Mouse (Mus musculus): Measurements from ENCODE around the gene Plekhh2. TPM values are rescaled to one million over a fixed set of nuclear protein-coding genes. Genes with fewer than 3 reads are reported as not detected.

Plekhh2 gene
- polyA plus RNA-seq, 1 experiment from 2014 or later, result 3.2 TPM

- Histone ChIP-seq H3K27ac (no peak overlapping the region), H3K9ac (no peak overlapping the region), H3K4me3 (no peak overlapping the region), H3K4me1 (peaks cover 7% of the 10 kb centered on the region; the same call in 1 of the 2 replicates), H3K36me3 (no peaks in the 10 kb centered on the region), H3K27me3 (replicated peaks) (no peaks in the 10 kb centered on the region), H3K9me3 (no peaks in the 10 kb centered on the region), H3K4me2 (replicated peaks) (no peak overlapping the region)
- ATAC-seq (ENCODE audit: low FRiP score, low read depth), result no peak
- 92% methylated on average over 9 of the region's 9 CpGs for WGBS
Measured at GRCm38 (mm10) chr17:84642324-84642723, 130.6 kb downstream of the Plekhh2 start.

DNA sequence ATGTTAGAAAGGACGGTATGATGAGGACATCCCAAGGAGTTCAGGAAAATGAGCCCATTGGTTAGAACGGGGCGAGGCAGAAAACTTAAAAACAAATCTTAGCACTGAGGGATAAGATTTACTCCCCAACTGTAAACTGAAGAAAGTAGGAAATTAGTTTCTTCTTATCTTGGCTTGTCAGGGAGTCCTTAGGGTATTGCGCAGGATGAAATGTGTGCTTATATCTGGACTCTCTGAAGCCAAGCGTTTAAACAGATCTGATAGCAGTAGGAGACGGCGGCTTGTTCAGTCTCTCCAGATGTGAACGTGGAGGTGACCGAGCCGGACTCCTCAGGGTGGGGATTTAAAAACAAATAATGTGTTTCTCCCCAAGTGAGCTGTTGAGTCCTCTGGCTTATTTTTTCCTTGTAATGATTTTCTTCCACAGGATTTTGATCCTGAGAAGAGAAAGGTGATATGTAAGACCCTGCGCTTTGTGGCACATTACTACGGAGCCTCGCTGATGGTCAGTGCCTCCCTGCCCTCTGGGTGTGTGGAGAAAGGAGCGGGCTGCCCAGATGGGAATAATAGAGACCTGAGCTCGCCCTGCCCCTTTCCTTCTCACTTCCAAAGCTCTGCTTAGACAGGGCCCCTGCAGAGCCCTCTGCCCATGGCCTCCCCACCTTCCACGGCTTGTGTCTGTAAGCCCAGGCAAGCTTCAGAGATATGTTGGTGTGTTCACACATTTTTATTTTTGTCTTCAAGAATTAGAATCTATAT, 132.8 kb downstream of the Plekhh2 start:
- H3K9ac ChIP-seq, result no peak overlapping the region
- no peaks in the 10 kb centered on the region for H3K9me3 ChIP-seq
- H3K4me2 ChIP-seq (replicated peaks), result no peak overlapping the region
- no peaks in the 10 kb centered on the region for H3K27me3 ChIP-seq (replicated peaks)
- no peak overlapping the region for H3K4me3 ChIP-seq
- H3K4me1 ChIP-seq, result peaks cover 7% of the 10 kb centered on the region; the same call in 1 of the 2 replicates
- no peak for ATAC-seq (ENCODE audit: low FRiP score, low read depth)
- H3K27ac ChIP-seq, result no peak overlapping the region
- no peaks in the 10 kb centered on the region for H3K36me3 ChIP-seq
- WGBS, result 65% methylated on average over 16 of the region's 16 CpGs

DNA sequence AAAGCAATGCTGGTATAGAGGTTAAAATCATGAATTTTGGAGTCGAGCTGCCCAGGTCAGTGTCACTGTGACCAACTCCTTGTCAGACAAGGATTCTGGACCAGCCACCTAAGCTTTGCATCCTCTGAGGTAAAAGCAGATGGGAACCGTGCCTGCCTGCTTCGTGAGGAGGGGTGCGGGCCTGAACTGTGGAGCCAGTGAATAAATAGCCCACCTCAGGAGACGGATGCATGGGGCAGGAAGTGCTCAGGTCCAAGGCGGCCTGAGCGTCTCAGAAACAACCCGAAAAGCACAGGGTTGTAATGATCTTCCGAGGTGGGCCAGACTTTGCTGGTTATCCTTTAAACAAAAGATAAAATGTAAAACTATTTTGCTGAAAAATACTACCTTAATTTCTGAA, 133.4 kb downstream of the Plekhh2 start:
- Histone ChIP-seq H3K4me2 (replicated peaks) (no peak overlapping the region), H3K9ac (no peak overlapping the region), H3K27ac (no peak overlapping the region), H3K4me1 (peaks cover 7% of the 10 kb centered on the region; the same call in 1 of the 2 replicates), H3K36me3 (no peaks in the 10 kb centered on the region), H3K27me3 (replicated peaks) (no peaks in the 10 kb centered on the region), H3K4me3 (no peak overlapping the region), H3K9me3 (no peaks in the 10 kb centered on the region)
- 39% methylated on average over 9 of the region's 9 CpGs for WGBS
- no peak for ATAC-seq (ENCODE audit: low FRiP score, low read depth)

GRCm38 (mm10) chr17:84645894-84646293, 134.2 kb downstream of the Plekhh2 start:
- no peak overlapping the region for H3K27ac ChIP-seq
- WGBS, result 32% methylated on average over 5 of the region's 7 CpGs
- no peaks in the 10 kb centered on the region for H3K36me3 ChIP-seq
- no peaks in the 10 kb centered on the region for H3K9me3 ChIP-seq
- no peak overlapping the region for H3K9ac ChIP-seq
- no peak for ATAC-seq (ENCODE audit: low FRiP score, low read depth)
- no peaks in the 10 kb centered on the region for H3K27me3 ChIP-seq (replicated peaks)
- no peak overlapping the region for H3K4me3 ChIP-seq
- H3K4me2 ChIP-seq (replicated peaks), result no peak overlapping the region
- peaks cover 7% of the 10 kb centered on the region; the same call in 1 of the 2 replicates for H3K4me1 ChIP-seq

DNA sequence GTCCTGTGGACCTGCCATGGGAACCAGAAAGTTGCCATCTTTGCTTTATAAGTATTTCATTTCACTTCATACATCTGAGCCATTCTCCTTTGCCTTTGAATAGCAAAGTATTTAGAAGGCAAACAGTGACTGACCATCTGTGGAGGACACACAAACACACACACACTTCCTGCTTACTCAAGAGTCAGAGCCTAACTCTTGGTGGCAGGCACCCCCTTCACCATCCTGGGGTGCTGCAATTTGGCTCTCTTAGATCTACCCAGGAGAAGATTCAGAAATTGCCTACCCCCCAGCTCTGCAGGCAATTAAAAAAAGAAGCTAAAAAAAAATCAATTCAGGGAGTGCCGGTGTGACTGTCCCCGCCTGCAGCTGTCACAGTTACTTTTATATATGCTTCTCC, 134.8 kb downstream of the Plekhh2 start:
- Histone ChIP-seq H3K36me3 (no peaks in the 10 kb centered on the region), H3K4me3 (no peak overlapping the region), H3K4me1 (peaks cover 7% of the 10 kb centered on the region; the same call in 1 of the 2 replicates), H3K4me2 (replicated peaks) (no peak overlapping the region), H3K9me3 (no peaks in the 10 kb centered on the region), H3K9ac (no peak overlapping the region), H3K27ac (no peak overlapping the region), H3K27me3 (replicated peaks) (no peaks in the 10 kb centered on the region)
- 55% methylated on average over 2 of the region's 2 CpGs for WGBS
- ATAC-seq (ENCODE audit: low FRiP score, low read depth), result no peak

DNA sequence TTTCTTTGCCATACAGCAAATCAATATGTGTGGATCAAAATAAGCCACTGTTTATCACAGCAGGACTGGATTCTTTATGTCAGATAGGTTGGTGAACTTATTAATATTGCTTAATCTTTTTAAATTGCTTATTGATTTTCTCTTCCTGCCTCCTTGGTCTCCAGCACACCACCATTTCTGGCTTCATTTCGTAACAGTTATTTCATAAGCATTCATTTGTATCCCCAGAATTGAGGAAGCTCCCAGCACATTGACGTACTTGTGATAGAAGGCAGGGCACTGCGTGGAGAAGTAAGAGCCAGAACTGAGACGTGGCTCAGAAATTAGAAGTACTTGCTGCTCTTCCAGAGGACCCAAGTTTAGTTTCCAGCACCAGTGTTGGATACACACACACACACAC, 135.9 kb downstream of the Plekhh2 start:
- no peaks in the 10 kb centered on the region for H3K27me3 ChIP-seq (replicated peaks)
- H3K4me1 ChIP-seq, result peaks cover 7% of the 10 kb centered on the region; the same call in 1 of the 2 replicates
- 88% methylated on average over 4 of the region's 4 CpGs for WGBS
- no peaks in the 10 kb centered on the region for H3K36me3 ChIP-seq
- H3K9me3 ChIP-seq, result no peaks in the 10 kb centered on the region
- no peak overlapping the region for H3K9ac ChIP-seq
- H3K4me3 ChIP-seq, result no peak overlapping the region
- no peak overlapping the region for H3K27ac ChIP-seq
- H3K4me2 ChIP-seq (replicated peaks), result no peak overlapping the region
- ATAC-seq (ENCODE audit: low FRiP score, low read depth), result no peak

- Histone ChIP-seq H3K27ac (no peak overlapping the region), H3K4me1 (peaks cover 4% of the 10 kb centered on the region; the same call in 1 of the 2 replicates), H3K4me3 (no peak overlapping the region), H3K4me2 (replicated peaks) (no peak overlapping the region), H3K9me3 (no peaks in the 10 kb centered on the region), H3K9ac (no peak overlapping the region), H3K36me3 (no peaks in the 10 kb centered on the region), H3K27me3 (replicated peaks) (no peaks in the 10 kb centered on the region)
- no peak for ATAC-seq (ENCODE audit: low FRiP score, low read depth)
- 90% methylated on average over 9 of the region's 9 CpGs for WGBS
Measured at GRCm38 (mm10) chr17:84650302-84651017, 138.8 kb downstream of the Plekhh2 start.

GRCm38 (mm10) chr17:84653544-84653943, 141.8 kb downstream of the Plekhh2 start:
- H3K27ac ChIP-seq, result no peak overlapping the region
- 92% methylated on average over 9 of the region's 9 CpGs for WGBS
- peaks cover 14% of the 10 kb centered on the region for H3K4me1 ChIP-seq

DNA sequence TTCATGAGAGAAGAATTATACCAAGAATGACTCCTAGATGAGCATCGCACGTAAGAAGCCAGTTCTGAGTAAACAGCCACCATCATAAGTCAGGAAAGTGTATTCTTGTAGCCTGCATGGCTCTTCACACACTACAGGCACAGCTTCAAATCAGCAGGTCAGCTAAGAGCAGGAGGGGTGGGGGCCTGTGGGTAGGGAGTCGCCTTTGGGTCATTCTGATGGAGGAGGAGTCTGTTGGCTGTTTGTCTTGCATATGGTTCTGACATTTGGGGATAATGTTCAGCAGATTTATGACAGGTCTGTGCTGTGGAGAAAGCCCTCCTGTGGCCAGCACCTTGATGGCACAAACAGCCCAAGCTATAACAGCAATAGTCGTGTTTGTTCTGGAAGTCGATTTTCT, 144.5 kb downstream of the Plekhh2 start:
- Histone ChIP-seq H3K9ac (no peak overlapping the region), H3K4me2 (replicated peaks) (peak overlapping the region; percentile 21; the same call in 1 of the 2 replicates)
- WGBS, result 53% methylated on average over 5 of the region's 5 CpGs

More at GRCm38 (mm10) chr17:84653544-84653943, 141.8 kb downstream of the Plekhh2 start:
- no peaks in the 10 kb centered on the region for H3K27me3 ChIP-seq (replicated peaks)
- H3K9me3 ChIP-seq, result no peaks in the 10 kb centered on the region
- H3K9ac ChIP-seq, result no peak overlapping the region
- no peak overlapping the region for H3K4me3 ChIP-seq
- H3K4me2 ChIP-seq (replicated peaks), result no peak overlapping the region
- no peak for ATAC-seq (ENCODE audit: low FRiP score, low read depth)
- no peaks in the 10 kb centered on the region for H3K36me3 ChIP-seq

GRCm38 (mm10) chr17:84656653-84657421, 145.1 kb downstream of the Plekhh2 start:
- no peaks in the 10 kb centered on the region for H3K36me3 ChIP-seq
- peak; percentile 53 for ATAC-seq (ENCODE audit: low FRiP score, low read depth)
- H3K4me3 ChIP-seq, result no peak overlapping the region
- H3K4me1 ChIP-seq, result peaks cover 14% of the 10 kb centered on the region
- no peaks in the 10 kb centered on the region for H3K27me3 ChIP-seq (replicated peaks)
- peak overlapping the region; percentile 21; the same call in 1 of the 2 replicates for H3K4me2 ChIP-seq (replicated peaks)
- WGBS, result 35% methylated on average over 19 of the region's 19 CpGs
- no peaks in the 10 kb centered on the region for H3K9me3 ChIP-seq
- no peak overlapping the region for H3K27ac ChIP-seq
- no peak overlapping the region for H3K9ac ChIP-seq

More for the DNA sequence above, 144.5 kb downstream of the Plekhh2 start:
- peak; percentile 32; the same call in 1 of the 2 replicates for ATAC-seq (ENCODE audit: low FRiP score, low read depth)
- Histone ChIP-seq H3K4me1 (peaks cover 14% of the 10 kb centered on the region), H3K36me3 (no peaks in the 10 kb centered on the region), H3K27ac (0 out of 2 replicates have a peak overlapping the region, but pooled peaks have one; percentile 9), H3K27me3 (replicated peaks) (no peaks in the 10 kb centered on the region), H3K4me3 (no peak overlapping the region), H3K9me3 (no peaks in the 10 kb centered on the region)

GRCm38 (mm10) chr17:84657422-84657732, 145.7 kb downstream of the Plekhh2 start:
- 66% methylated on average over 3 of the region's 3 CpGs for WGBS
- no peaks in the 10 kb centered on the region for H3K9me3 ChIP-seq
- H3K36me3 ChIP-seq, result no peaks in the 10 kb centered on the region
- H3K27me3 ChIP-seq (replicated peaks), result no peaks in the 10 kb centered on the region
- H3K4me2 ChIP-seq (replicated peaks), result no peak overlapping the region
- no peak overlapping the region for H3K4me3 ChIP-seq
- no peak overlapping the region for H3K9ac ChIP-seq
- H3K4me1 ChIP-seq, result peaks cover 14% of the 10 kb centered on the region
- 0 out of 2 replicates have a peak, but pooled peaks have one; percentile 7 for ATAC-seq (ENCODE audit: low FRiP score, low read depth)
- H3K27ac ChIP-seq, result 0 out of 2 replicates have a peak overlapping the region, but pooled peaks have one; percentile 3

- 58% methylated on average over 7 of the region's 7 CpGs for WGBS
- Histone ChIP-seq H3K4me3 (no peak overlapping the region), H3K9me3 (no peaks in the 10 kb centered on the region), H3K36me3 (no peaks in the 10 kb centered on the region), H3K4me2 (replicated peaks) (no peak overlapping the region), H3K9ac (no peak overlapping the region), H3K27me3 (replicated peaks) (no peaks in the 10 kb centered on the region), H3K27ac (0 out of 2 replicates have a peak overlapping the region, but pooled peaks have one; percentile 3), H3K4me1 (peaks cover 14% of the 10 kb centered on the region)
- no peak for ATAC-seq (ENCODE audit: low FRiP score, low read depth)
Measured at GRCm38 (mm10) chr17:84657782-84658181, 146.1 kb downstream of the Plekhh2 start.

Measured in neural tube, embryonic 12.5 days (tissue).